Mouse (Mus musculus): Measurements from ENCODE around the gene Hdgf. TPM values are rescaled to one million over a fixed set of nuclear protein-coding genes. Genes with fewer than 3 reads are reported as not detected.

Gene Hdgf
- total and polyA plus RNA-seq, 3 experiments: 199 to 468 (median 215) TPM

DNA sequence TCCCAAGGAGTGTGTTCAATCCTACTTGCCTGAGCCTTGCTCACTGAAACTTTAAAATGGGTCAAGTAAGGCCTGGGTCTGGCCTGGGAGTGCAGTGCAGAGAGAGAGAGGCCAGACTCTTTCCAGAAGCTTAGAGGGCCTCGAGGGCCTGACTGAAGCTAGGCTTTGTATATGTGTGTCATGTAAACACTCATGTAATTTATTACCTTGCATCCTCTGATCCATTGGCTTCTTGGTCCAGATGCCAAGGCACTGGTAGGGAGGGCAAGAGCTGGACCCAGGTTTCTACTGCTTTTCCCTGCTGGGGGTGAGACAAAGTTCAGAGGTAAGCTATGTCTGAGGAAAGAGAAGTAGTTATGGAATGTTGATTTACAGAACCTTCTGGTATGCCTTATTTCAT lies 1.8 kb downstream of the Hdgf start:
- in situ Hi-C loops (cut with MboI; ENCODE audit: low pct_ligation_motif_present, low pct_unique_long_range_greater_than_20kb, low sequenced_read_pairs): no loop called here
- no peaks in the 10 kb centered on the region for H3K27me3 ChIP-seq (replicated peaks)
- peak overlapping the region; percentile 91 for H3K4me2 ChIP-seq (ENCODE audit: insufficient read depth, low read depth, poor library complexity, severe bottlenecking)
- H3K4me3 ChIP-seq (replicated peaks in 1 of 3; ENCODE audit: low read depth in 2 of 3, low read length in 2 of 3, poor library complexity in 1 of 3): peak overlapping the region; percentile 71 to 99 (median 91)
- no peaks in the 10 kb centered on the region for H3K9me3 ChIP-seq (replicated peaks; ENCODE audit: low read length)
- H3K79me2 ChIP-seq (replicated peaks; ENCODE audit: control insufficient read depth, extremely low read depth, insufficient read depth, poor library complexity, severe bottlenecking): peaks cover 66% of the 10 kb centered on the region
- H3K4me1 ChIP-seq (ENCODE audit: control insufficient read depth in 1 of 2, insufficient read depth in 2 of 2): peaks cover 10 to 48% of the 10 kb centered on the region in 2 experiments
- TF ChIP-seq KAT2A (IDR thresholded peaks at IDR 0.05; ENCODE audit: insufficient replicate concordance, low read length): no peak
- no peak for TF ChIP-seq SIN3A (IDR thresholded peaks at IDR 0.05; ENCODE audit: low read length)
- no peak for TF ChIP-seq MAFK (IDR thresholded peaks at IDR 0.05; ENCODE audit: insufficient replicate concordance, low read length)
- no peak for TF ChIP-seq CHD1 (IDR thresholded peaks at IDR 0.05; ENCODE audit: low read depth, low read length)
- TF ChIP-seq BHLHE40 (IDR thresholded peaks at IDR 0.05; ENCODE audit: low read depth, low read length): no peak
- peak overlapping the region; percentile 75 for H3K9ac ChIP-seq (ENCODE audit: insufficient read depth, low read depth)
- DNase-seq (ENCODE audit: extremely low read depth): no peak
- peak overlapping the region; percentile 3; the same call in 1 of the 2 replicates for H3K27ac ChIP-seq (ENCODE audit: insufficient read depth, low read depth)
- H3K36me3 ChIP-seq (replicated peaks in 1 of 2; ENCODE audit: control insufficient read depth in 1 of 2, insufficient read depth in 1 of 2, low read length in 1 of 2): peaks cover 3 to 21% of the 10 kb centered on the region in 2 experiments
- dilution Hi-C loops (cut with MboI; ENCODE audit: extremely low pct_ligation_motif_present, extremely low pct_unique_long_range_greater_than_20kb, low sequenced_read_pairs): no loop called here

DNA sequence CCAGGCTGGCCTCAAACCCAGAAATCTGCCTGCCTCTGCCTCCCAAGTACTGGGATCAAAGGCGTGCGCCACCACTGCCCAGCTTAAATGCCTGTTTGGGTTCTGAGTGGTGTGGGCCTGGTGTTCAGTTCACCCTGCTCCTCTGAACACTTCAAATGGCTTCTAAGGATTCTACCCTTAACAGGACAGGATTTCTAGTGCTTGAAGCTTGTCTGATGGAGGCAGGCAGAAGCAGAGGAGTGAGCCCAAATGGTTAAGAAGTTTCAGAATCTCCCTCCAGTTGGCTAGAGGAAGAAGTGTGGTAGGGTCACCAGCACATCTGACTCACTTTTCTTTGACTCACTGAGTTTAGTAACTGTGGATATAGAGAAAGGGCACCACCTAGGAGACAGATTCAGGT lies 3.3 kb downstream of the Hdgf start:
- no peak for DNase-seq (ENCODE audit: extremely low read depth)
- in situ Hi-C loops (cut with MboI; ENCODE audit: low pct_ligation_motif_present, low pct_unique_long_range_greater_than_20kb, low sequenced_read_pairs) (no loop called here), dilution Hi-C loops (cut with MboI; ENCODE audit: extremely low pct_ligation_motif_present, extremely low pct_unique_long_range_greater_than_20kb, low sequenced_read_pairs) (no loop called here)
- no peaks in the 10 kb centered on the region for H3K9me3 ChIP-seq (replicated peaks; ENCODE audit: low read length)
- H3K4me1 ChIP-seq (ENCODE audit: control insufficient read depth in 1 of 2, insufficient read depth in 2 of 2): peaks cover 10 to 48% of the 10 kb centered on the region in 2 experiments
- peaks cover 68% of the 10 kb centered on the region for H3K79me2 ChIP-seq (replicated peaks; ENCODE audit: control insufficient read depth, extremely low read depth, insufficient read depth, poor library complexity, severe bottlenecking)
- H3K4me3 ChIP-seq (replicated peaks in 1 of 3; ENCODE audit: low read depth in 2 of 3, low read length in 2 of 3, poor library complexity in 1 of 3): no peak overlapping the region
- H3K27ac ChIP-seq (ENCODE audit: insufficient read depth, low read depth): peak overlapping the region; percentile 6; the same call in 1 of the 2 replicates
- H3K4me2 ChIP-seq (ENCODE audit: insufficient read depth, low read depth, poor library complexity, severe bottlenecking): peak overlapping the region; percentile 58; the same call in 1 of the 2 replicates
- H3K36me3 ChIP-seq (replicated peaks in 1 of 2; ENCODE audit: control insufficient read depth in 1 of 2, insufficient read depth in 1 of 2, low read length in 1 of 2): peaks cover 17 to 36% of the 10 kb centered on the region in 2 experiments
- H3K27me3 ChIP-seq (replicated peaks): no peaks in the 10 kb centered on the region
- H3K9ac ChIP-seq (ENCODE audit: insufficient read depth, low read depth): no peak overlapping the region; the same call in 1 of the 2 replicates
- no peak for TF ChIP-seq POLR2AphosphoS2 (IDR thresholded peaks at IDR 0.05; ENCODE audit: low read depth, low read length)
- TF ChIP-seq CTCF (conservative IDR thresholded peaks at IDR 0.05 in 1 of 2, IDR thresholded peaks at IDR 0.05 in 1 of 2; ENCODE audit: low read depth in 2 of 2, low read length in 2 of 2): no peak
- no peak for TF ChIP-seq JUND (conservative IDR thresholded peaks at IDR 0.05; ENCODE audit: low read depth, low read length)
- no peak for TF ChIP-seq ELF1 (IDR thresholded peaks at IDR 0.05; ENCODE audit: low read depth, low read length)
- no peak for TF ChIP-seq IRF4 (IDR thresholded peaks at IDR 0.05; ENCODE audit: low read depth, low read length)
- no peak for TF ChIP-seq UBTF (IDR thresholded peaks at IDR 0.05; ENCODE audit: low read depth, low read length)
- no peak for TF ChIP-seq ZMIZ1 (IDR thresholded peaks at IDR 0.05; ENCODE audit: low read depth, low read length)
- no peak for TF ChIP-seq NRF1 (IDR thresholded peaks at IDR 0.05; ENCODE audit: low read depth, low read length)
- TF ChIP-seq CHD2 (IDR thresholded peaks at IDR 0.05; ENCODE audit: low read length): no peak
- TF ChIP-seq ETS1 (conservative IDR thresholded peaks at IDR 0.05; ENCODE audit: low read depth, low read length): no peak
- no peak for TF ChIP-seq GABPA (IDR thresholded peaks at IDR 0.05; ENCODE audit: insufficient replicate concordance, low read depth, low read length)

All from CH12.LX (cell line).